Mouse (Mus musculus) WW6 (cell line): ENCODE measurements around the gene Ift27.

Experiments
- DNase-seq: peaks from one replicate; pipeline ENCODE4 v3.0.0-alpha.2; 2013; ENCODE audit warnings: low read depth, low spot score

Gene Ift27

GRCm38 (mm10) chr15:78172256-78172898 is 1.5 kb downstream of the Ift27 start:
- no peak for DNase-seq

- no peak for DNase-seq
These were observed 2.3 kb downstream of the Ift27 start for GRCm38 (mm10) chr15:78171651-78172050.

GRCm38 (mm10) chr15:78170708-78171107 is 3.2 kb downstream of the Ift27 start:
- DNase-seq: no peak

- DNase-seq: no peak
These were observed 4.3 kb downstream of the Ift27 start for GRCm38 (mm10) chr15:78169566-78169965.

GRCm38 (mm10) chr15:78165292-78165691 is 8.6 kb downstream of the Ift27 start:
- no peak for DNase-seq

- no peak for DNase-seq
These were observed 9.4 kb downstream of the Ift27 start for GRCm38 (mm10) chr15:78164466-78164865.

GRCm38 (mm10) chr15:78161946-78162345 is 12.0 kb downstream of the Ift27 start:
- no peak for DNase-seq

GRCm38 (mm10) chr15:78158335-78158734 is 15.6 kb downstream of the Ift27 start:
- no peak for DNase-seq

GRCm38 (mm10) chr15:78157824-78158223 is 16.1 kb downstream of the Ift27 start:
- DNase-seq: no peak

- DNase-seq: no peak
These were observed 16.6 kb downstream of the Ift27 start for GRCm38 (mm10) chr15:78157330-78157729.

- DNase-seq: no peak
These were observed 18.5 kb downstream of the Ift27 start for GRCm38 (mm10) chr15:78155421-78155820.

- DNase-seq: no peak
These were observed 20.7 kb downstream of the Ift27 start for GRCm38 (mm10) chr15:78153045-78153775.

GRCm38 (mm10) chr15:78148565-78148964 is 25.3 kb downstream of the Ift27 start:
- no peak for DNase-seq

GRCm38 (mm10) chr15:78140226-78140625 is 33.7 kb downstream of the Ift27 start:
- no peak for DNase-seq

- DNase-seq: no peak
These were observed 39.3 kb downstream of the Ift27 start for GRCm38 (mm10) chr15:78134606-78135005.

GRCm38 (mm10) chr15:78133389-78133788 is 40.5 kb downstream of the Ift27 start:
- DNase-seq: no peak

- DNase-seq: peak; percentile 95
These were observed 54.2 kb downstream of the Ift27 start, which contains the start of gene Cacng2 for GRCm38 (mm10) chr15:78119704-78120103. TSS of gene Cacng2 (minus strand) at chr15:78120028.

GRCm38 (mm10) chr15:78119248-78119647 is 54.7 kb downstream of the Ift27 start:
- no peak for DNase-seq

GRCm38 (mm10) chr15:78118275-78118995 is 55.5 kb downstream of the Ift27 start:
- no peak for DNase-seq

GRCm38 (mm10) chr15:78117731-78118130 is 56.2 kb downstream of the Ift27 start:
- DNase-seq: no peak

- DNase-seq: no peak
These were observed 57.0 kb downstream of the Ift27 start for GRCm38 (mm10) chr15:78116936-78117335.

GRCm38 (mm10) chr15:78116244-78116643 is 57.7 kb downstream of the Ift27 start:
- DNase-seq: no peak
